Mouse (Mus musculus) kidney, adult 2 months (tissue): ENCODE results near the gene Pid1.

Source experiments
- CTCF ChIP-seq: fragments of 200-500 bp; conservative IDR thresholded peaks from 2 replicates; pipeline ENCODE4 v1.5.1; 2011; ENCODE audit warnings: low read depth, mild to moderate bottlenecking, control low read depth, low read length, moderate library complexity, mixed read lengths; ENCODE audit not compliant: insufficient read depth, insufficient read length
- POLR2A ChIP-seq: fragments of 200-500 bp; IDR thresholded peaks from one replicate; pipeline ENCODE4 v1.6.1; 2011; ENCODE audit warnings: low read depth, low read length, control low read depth

GRCm38 (mm10) chr1:84177696-84178095, 186.3 kb downstream of the Pid1 start:
- TF ChIP-seq CTCF (no peak), POLR2A (no peak)
